Mouse (Mus musculus): ENCODE results near the gene Tppp3. TPM values are rescaled to one million over a fixed set of nuclear protein-coding genes. Genes with fewer than 3 reads are reported as not detected.

Gene Tppp3
- polyA plus RNA-seq, 1 experiment from 2014 or later: 44.6 TPM

- ATAC-seq (ENCODE audit: insufficient number of reproducible peaks, insufficient read depth, low FRiP score, low TSS enrichment): no peak
- no peak overlapping the region for H3K27ac ChIP-seq
- no peak overlapping the region for H3K9ac ChIP-seq
- peaks cover 34% of the 10 kb centered on the region for H3K4me1 ChIP-seq
- peaks cover 51% of the 10 kb centered on the region for H3K27me3 ChIP-seq
- 45% methylated on average over 9 of the region's 9 CpGs for WGBS
- no peak overlapping the region for H3K4me2 ChIP-seq (replicated peaks)
- peaks cover 9% of the 10 kb centered on the region for H3K36me3 ChIP-seq
- H3K4me3 ChIP-seq: no peak overlapping the region
- no peaks in the 10 kb centered on the region for H3K9me3 ChIP-seq
Measured at GRCm38 (mm10) chr8:105472983-105473382, 1.7 kb upstream of the Tppp3 start.

- peaks cover 51% of the 10 kb centered on the region for H3K27me3 ChIP-seq
- H3K36me3 ChIP-seq: peaks cover 9% of the 10 kb centered on the region
- H3K9ac ChIP-seq: no peak overlapping the region
- no peak overlapping the region for H3K27ac ChIP-seq
- peaks cover 34% of the 10 kb centered on the region for H3K4me1 ChIP-seq
- no peak overlapping the region for H3K4me2 ChIP-seq (replicated peaks)
- 15% methylated on average over 23 of the region's 23 CpGs for WGBS
- H3K4me3 ChIP-seq: no peak overlapping the region
- ATAC-seq (ENCODE audit: insufficient number of reproducible peaks, insufficient read depth, low FRiP score, low TSS enrichment): no peak
- no peaks in the 10 kb centered on the region for H3K9me3 ChIP-seq
Measured at GRCm38 (mm10) chr8:105472414-105472932, 1.1 kb upstream of the Tppp3 start.

- Histone ChIP-seq H3K27me3 (peaks cover 41% of the 10 kb centered on the region), H3K36me3 (peaks cover 4% of the 10 kb centered on the region), H3K4me1 (peaks cover 34% of the 10 kb centered on the region), H3K4me2 (replicated peaks) (peak overlapping the region; percentile 53), H3K9me3 (no peaks in the 10 kb centered on the region), H3K9ac (peak overlapping the region; percentile 45), H3K4me3 (peak overlapping the region; percentile 36), H3K27ac (no peak overlapping the region)
- ATAC-seq (ENCODE audit: insufficient number of reproducible peaks, insufficient read depth, low FRiP score, low TSS enrichment): peak; percentile 72
- 19% methylated on average over 11 of the region's 11 CpGs for WGBS
Measured at GRCm38 (mm10) chr8:105470681-105471313, 529 bp downstream of the Tppp3 start.

GRCm38 (mm10) chr8:105470262-105470661, 1.1 kb downstream of the Tppp3 start:
- Histone ChIP-seq H3K36me3 (no peaks in the 10 kb centered on the region; the same call in 1 of the 2 replicates), H3K27ac (no peak overlapping the region), H3K9me3 (no peaks in the 10 kb centered on the region), H3K27me3 (peaks cover 35% of the 10 kb centered on the region), H3K9ac (no peak overlapping the region), H3K4me3 (peak overlapping the region; percentile 36; the same call in 1 of the 2 replicates), H3K4me2 (replicated peaks) (peak overlapping the region; percentile 53; the same call in 1 of the 2 replicates), H3K4me1 (peaks cover 34% of the 10 kb centered on the region)
- ATAC-seq (ENCODE audit: insufficient number of reproducible peaks, insufficient read depth, low FRiP score, low TSS enrichment): no peak
- WGBS: 80% methylated on average over 5 of the region's 5 CpGs

GRCm38 (mm10) chr8:105469816-105470215, 1.5 kb downstream of the Tppp3 start:
- no peaks in the 10 kb centered on the region for H3K9me3 ChIP-seq
- WGBS: 91% methylated on average over 5 of the region's 5 CpGs
- H3K4me1 ChIP-seq: peaks cover 31% of the 10 kb centered on the region
- no peak overlapping the region for H3K9ac ChIP-seq
- no peak overlapping the region for H3K4me2 ChIP-seq (replicated peaks)
- no peak overlapping the region for H3K4me3 ChIP-seq
- H3K36me3 ChIP-seq: no peaks in the 10 kb centered on the region; the same call in 1 of the 2 replicates
- no peak for ATAC-seq (ENCODE audit: insufficient number of reproducible peaks, insufficient read depth, low FRiP score, low TSS enrichment)
- H3K27ac ChIP-seq: no peak overlapping the region
- peaks cover 32% of the 10 kb centered on the region for H3K27me3 ChIP-seq

- no peak for ATAC-seq (ENCODE audit: insufficient number of reproducible peaks, insufficient read depth, low FRiP score, low TSS enrichment)
- no peak overlapping the region for H3K27ac ChIP-seq
- H3K4me2 ChIP-seq (replicated peaks): no peak overlapping the region
- peaks cover 25% of the 10 kb centered on the region for H3K4me1 ChIP-seq
- WGBS: 50% methylated on average over 6 of the region's 6 CpGs
- H3K4me3 ChIP-seq: no peak overlapping the region
- no peaks in the 10 kb centered on the region for H3K9me3 ChIP-seq
- H3K9ac ChIP-seq: no peak overlapping the region
- H3K27me3 ChIP-seq: peaks cover 29% of the 10 kb centered on the region
- no peaks in the 10 kb centered on the region; the same call in 1 of the 2 replicates for H3K36me3 ChIP-seq
Measured at GRCm38 (mm10) chr8:105469041-105469695, 2.2 kb downstream of the Tppp3 start.

- H3K36me3 ChIP-seq: no peaks in the 10 kb centered on the region
- no peak overlapping the region for H3K4me3 ChIP-seq
- 90% methylated on average over 27 of the region's 27 CpGs for WGBS
- no peak for ATAC-seq (ENCODE audit: insufficient number of reproducible peaks, insufficient read depth, low FRiP score, low TSS enrichment)
- peaks cover 19% of the 10 kb centered on the region for H3K4me1 ChIP-seq
- H3K27ac ChIP-seq: no peak overlapping the region
- H3K4me2 ChIP-seq (replicated peaks): no peak overlapping the region
- H3K9ac ChIP-seq: no peak overlapping the region
- H3K9me3 ChIP-seq: no peaks in the 10 kb centered on the region
- H3K27me3 ChIP-seq: peaks cover 19% of the 10 kb centered on the region
Measured at GRCm38 (mm10) chr8:105468002-105468720, 3.2 kb downstream of the Tppp3 start.

- WGBS: 88% methylated on average over 10 of the region's 10 CpGs
- H3K4me2 ChIP-seq (replicated peaks): no peak overlapping the region
Measured at GRCm38 (mm10) chr8:105467396-105467985, 3.8 kb downstream of the Tppp3 start.

GRCm38 (mm10) chr8:105466700-105467291, 4.5 kb downstream of the Tppp3 start:
- 85% methylated on average over 7 of the region's 7 CpGs for WGBS

More at GRCm38 (mm10) chr8:105467396-105467985, 3.8 kb downstream of the Tppp3 start:
- Histone ChIP-seq H3K4me3 (no peak overlapping the region), H3K27ac (no peak overlapping the region), H3K9ac (no peak overlapping the region), H3K27me3 (peaks cover 12% of the 10 kb centered on the region), H3K36me3 (no peaks in the 10 kb centered on the region), H3K4me1 (peaks cover 19% of the 10 kb centered on the region), H3K9me3 (no peaks in the 10 kb centered on the region)
- no peak for ATAC-seq (ENCODE audit: insufficient number of reproducible peaks, insufficient read depth, low FRiP score, low TSS enrichment)

GRCm38 (mm10) chr8:105466246-105466645, 5.1 kb downstream of the Tppp3 start:
- H3K4me2 ChIP-seq (replicated peaks): no peak overlapping the region
- no peak overlapping the region for H3K4me3 ChIP-seq
- H3K9me3 ChIP-seq: no peaks in the 10 kb centered on the region
- H3K9ac ChIP-seq: no peak overlapping the region
- no peaks in the 10 kb centered on the region for H3K36me3 ChIP-seq
- peaks cover 13% of the 10 kb centered on the region; the same call in 1 of the 2 replicates for H3K4me1 ChIP-seq
- whole genome bisulfite sequencing: 87% methylated on average over 6 of the region's 6 CpGs
- peaks cover 4% of the 10 kb centered on the region for H3K27me3 ChIP-seq
- no peak overlapping the region for H3K27ac ChIP-seq
- no peak for ATAC-seq (ENCODE audit: insufficient number of reproducible peaks, insufficient read depth, low FRiP score, low TSS enrichment)

More at GRCm38 (mm10) chr8:105466700-105467291, 4.5 kb downstream of the Tppp3 start:
- Histone ChIP-seq H3K36me3 (no peaks in the 10 kb centered on the region), H3K4me2 (replicated peaks) (no peak overlapping the region), H3K27ac (no peak overlapping the region), H3K27me3 (peaks cover 5% of the 10 kb centered on the region), H3K9me3 (no peaks in the 10 kb centered on the region), H3K9ac (no peak overlapping the region), H3K4me3 (no peak overlapping the region), H3K4me1 (peaks cover 19% of the 10 kb centered on the region)
- ATAC-seq (ENCODE audit: insufficient number of reproducible peaks, insufficient read depth, low FRiP score, low TSS enrichment): no peak

GRCm38 (mm10) chr8:105464595-105464994, 6.7 kb downstream of the Tppp3 start:
- Histone ChIP-seq H3K27ac (no peak overlapping the region), H3K4me2 (replicated peaks) (no peak overlapping the region), H3K9ac (no peak overlapping the region), H3K9me3 (no peaks in the 10 kb centered on the region), H3K27me3 (no peaks in the 10 kb centered on the region), H3K36me3 (no peaks in the 10 kb centered on the region), H3K4me3 (no peak overlapping the region), H3K4me1 (peaks cover 3% of the 10 kb centered on the region; the same call in 1 of the 2 replicates)
- WGBS: 72% methylated on average over 7 of the region's 7 CpGs
- no peak for ATAC-seq (ENCODE audit: insufficient number of reproducible peaks, insufficient read depth, low FRiP score, low TSS enrichment)
